Mouse (Mus musculus) v-Abl transformed pro-B cells (cell line): ENCODE data around the gene Gm11037.

Source experiments
- in situ Hi-C, 2 experiments: fragments of 400-800 bp; cut with MboI; formaldehyde crosslinking; loops; one replicate each; pipeline ENCODE4 v1.15.1; 2025; ENCODE audit not compliant: unreplicated experiment in 2 of 2

The Gm11037 gene

DNA sequence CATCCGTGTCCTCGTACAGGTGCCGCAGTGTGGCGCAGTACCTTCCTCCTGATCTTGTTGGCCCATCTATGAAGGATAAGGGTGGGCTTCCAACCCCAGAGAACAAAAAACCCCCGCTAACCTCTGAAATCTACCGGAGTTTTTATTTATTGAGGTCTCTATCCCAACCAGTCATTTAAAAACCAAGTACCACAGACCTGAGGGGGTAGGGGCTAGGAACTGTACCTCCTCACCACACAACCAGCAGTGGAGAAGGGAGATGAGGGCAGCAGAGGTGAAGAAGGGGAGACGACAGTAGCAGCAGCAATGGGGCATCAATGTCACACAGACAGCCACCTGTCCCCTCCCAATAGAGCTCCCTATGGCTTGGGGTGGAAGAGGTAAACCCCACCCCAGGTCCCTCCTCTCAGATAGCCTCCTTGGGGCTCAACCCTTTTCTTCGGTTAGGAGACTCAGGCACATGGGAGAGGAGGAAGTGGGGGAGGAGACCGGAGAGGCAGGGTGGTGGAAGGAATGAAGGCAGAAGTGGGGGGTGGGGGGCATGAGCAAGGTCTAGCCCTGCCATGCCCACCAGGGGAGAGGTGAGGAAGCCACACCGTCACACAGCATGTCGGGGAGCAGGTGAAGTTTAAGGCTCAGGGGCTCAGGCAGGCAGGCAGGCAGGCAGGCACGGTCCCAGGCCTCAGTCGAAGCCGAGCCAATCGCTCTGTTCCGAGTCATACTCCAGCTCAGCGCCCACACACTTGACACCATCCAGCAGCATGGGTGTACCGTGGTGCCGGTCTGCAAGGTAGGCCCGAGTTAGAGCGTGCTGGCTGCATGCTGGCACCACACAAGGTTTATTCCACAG lies 13.1 kb downstream of the Gm11037 start:
- in situ Hi-C loops, result loop anchor here in 1 of 2 experiments (5.0 kb wide), 1 partner anchor 54 kb away; no protein-coding TSS in a partner anchor

DNA sequence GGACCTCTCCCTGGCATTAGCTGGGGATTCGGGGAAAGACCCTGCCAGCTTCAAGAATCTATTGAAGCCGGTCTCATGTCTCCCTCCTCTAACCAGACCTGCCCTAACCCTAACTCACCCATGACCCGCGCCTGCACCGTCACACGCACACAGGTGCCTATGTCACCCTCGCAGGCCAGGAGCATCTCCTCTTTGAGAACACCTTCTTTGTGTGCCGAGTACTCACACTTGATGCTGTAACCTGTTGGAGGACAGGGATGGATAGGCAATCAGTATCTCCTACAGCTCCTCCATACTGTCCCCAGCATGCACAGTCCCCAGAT lies 13.7 kb downstream of the Gm11037 start:
- in situ Hi-C loops, result loop anchor here in 1 of 2 experiments (5.0 kb wide), 1 partner anchor 55 kb away; no protein-coding TSS in a partner anchor

DNA sequence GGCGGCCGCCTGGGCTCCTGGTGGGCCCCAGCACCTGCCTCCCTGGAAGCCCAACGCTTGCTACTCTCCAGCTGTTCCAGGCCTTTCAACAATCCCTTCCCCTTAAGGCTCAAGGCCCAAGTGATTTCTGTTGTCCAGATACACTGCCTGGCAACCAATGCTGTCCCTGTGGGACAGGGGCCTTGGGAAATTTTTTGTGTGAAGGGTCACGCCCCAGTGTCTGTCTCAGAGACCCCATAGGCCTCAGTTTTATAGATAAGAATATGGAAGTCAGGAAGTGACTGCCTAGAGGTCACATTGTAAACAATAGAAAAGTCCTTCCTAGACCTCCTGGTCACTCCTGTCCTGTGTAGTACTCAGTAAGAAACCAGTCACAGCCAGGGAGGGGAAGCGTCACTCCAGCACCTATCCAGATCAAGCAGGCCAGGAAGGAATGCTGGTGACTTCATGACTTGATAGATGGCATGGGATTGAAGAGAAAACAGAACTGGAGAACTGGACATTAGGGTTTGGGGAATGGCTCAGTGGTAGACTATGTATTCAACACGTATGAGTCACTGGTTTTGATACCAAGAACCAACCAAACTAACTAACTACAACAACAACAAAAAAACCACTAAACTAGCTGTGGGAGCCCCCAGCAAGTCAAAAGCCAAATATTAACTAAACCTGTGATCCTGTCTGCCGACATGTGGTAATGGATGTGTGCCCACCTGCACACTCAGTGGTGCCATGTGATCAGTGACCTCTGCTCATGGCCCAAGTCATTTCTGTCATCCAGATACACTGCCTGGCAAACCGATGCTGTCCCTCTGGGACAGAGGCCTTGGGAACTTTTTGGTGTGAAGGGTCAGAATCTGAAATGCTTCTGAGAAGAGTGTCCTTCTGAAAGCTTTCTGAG lies 15.3 kb downstream of the Gm11037 start:
- in situ Hi-C loops, result loop anchor here in 1 of 2 experiments (5.0 kb wide), 1 partner anchor 56 kb away; no protein-coding TSS in a partner anchor

DNA sequence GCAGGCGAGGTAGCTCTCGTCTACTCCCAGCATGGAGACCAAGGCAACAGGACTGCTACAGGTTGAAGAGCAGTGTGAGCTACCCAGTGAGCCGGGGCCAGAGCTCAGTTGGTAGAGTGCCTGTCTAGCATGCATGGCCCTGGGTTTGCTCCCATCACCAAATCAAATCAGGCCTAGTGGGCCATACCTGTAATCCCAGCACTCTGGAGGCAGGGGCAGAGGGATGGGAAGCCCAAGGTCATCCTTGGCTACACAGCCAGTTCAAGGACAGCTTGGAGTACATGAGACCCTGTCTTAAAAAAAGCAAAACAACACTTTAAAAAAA lies 15.9 kb downstream of the Gm11037 start:
- in situ Hi-C loops, result loop anchor here in 1 of 2 experiments (5.0 kb wide), 1 partner anchor 57 kb away; no protein-coding TSS in a partner anchor

DNA sequence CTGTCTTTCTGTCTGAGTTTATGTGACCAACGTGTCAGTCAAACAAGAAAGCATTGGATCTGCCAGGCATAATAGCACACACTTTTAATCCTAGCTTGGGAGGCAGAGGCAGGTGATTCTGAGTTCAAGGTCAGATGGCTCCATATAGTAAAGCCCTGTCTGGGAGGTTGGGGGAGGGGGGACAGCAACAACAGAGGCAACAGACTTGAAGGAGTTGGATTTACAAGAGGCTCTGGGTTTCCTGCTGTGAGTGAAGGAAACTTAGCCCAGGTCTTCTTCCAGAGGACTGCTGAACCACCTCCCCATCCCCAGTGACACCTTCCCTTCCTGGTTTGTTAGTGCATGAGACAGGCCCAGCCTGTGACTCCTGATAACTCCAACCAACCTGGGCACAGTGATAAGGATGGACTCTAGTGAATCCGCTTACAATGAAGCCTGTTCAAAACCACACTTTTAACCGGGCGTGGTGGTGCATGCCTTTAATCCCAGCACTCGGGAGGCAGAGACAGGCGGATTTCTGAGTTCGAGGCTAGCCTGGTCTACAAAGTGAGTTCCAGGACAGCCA lies 19.0 kb downstream of the Gm11037 start:
- in situ Hi-C loops, result no loop called here

DNA sequence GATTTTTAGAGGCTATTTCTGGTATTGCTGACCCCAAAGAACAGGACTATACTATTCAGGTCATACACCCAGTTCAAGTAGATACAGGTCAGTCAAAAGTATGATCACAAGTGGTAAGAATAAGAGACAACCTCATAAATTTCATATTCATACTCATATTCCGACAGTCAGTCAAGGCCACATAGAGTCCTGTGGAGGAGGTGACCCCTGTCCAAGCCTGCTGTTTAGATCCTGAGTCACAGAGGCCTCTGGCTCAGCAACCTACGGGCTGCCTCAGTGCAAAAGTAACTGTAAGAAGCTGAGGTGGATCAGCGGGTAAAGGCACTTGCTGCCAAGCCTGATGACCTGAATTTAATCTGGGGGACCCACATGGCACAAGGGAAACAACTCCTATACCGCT lies 20.7 kb downstream of the Gm11037 start:
- in situ Hi-C loops, result no loop called here

DNA sequence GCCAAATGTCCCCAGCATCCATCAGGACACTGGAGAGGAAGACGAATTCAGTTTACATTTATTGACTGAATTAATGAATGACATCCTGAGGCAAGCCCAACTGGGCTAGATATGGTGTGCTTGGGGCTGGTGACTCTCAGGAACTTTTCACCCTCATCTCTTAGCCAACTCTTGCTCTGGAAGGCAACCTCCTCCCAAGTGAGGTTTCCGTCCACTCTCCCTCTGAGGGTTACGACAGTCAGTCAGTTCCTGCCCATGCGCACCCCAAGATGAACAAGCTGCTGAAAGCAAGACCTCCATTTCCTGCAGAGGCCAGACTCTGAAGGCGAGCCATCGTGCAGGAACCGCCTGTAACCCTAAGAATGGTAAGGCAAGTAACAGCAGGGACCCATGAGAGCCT lies 23.7 kb downstream of the Gm11037 start:
- in situ Hi-C loops, result no loop called here

DNA sequence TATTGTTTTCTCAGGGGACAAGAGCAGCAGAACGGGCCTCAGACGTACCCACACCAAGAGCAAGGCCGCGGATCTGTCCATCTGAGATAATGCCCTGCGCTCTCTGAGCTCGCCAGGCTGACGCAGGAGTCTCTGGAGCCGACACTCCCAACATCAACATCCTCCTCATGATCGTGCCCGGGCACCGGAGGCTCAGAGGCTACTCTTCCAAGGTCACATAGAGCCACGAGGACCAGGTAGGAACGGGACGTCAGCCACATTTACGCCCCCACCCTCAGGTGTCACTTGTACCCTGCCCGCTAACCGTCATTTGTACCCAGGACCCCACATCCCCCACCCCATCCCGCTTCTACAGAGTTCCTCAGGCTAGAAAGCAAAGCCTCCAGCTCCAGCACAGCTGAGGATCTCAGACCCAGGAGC lies 26.2 kb downstream of the Gm11037 start:
- in situ Hi-C loops, result no loop called here

DNA sequence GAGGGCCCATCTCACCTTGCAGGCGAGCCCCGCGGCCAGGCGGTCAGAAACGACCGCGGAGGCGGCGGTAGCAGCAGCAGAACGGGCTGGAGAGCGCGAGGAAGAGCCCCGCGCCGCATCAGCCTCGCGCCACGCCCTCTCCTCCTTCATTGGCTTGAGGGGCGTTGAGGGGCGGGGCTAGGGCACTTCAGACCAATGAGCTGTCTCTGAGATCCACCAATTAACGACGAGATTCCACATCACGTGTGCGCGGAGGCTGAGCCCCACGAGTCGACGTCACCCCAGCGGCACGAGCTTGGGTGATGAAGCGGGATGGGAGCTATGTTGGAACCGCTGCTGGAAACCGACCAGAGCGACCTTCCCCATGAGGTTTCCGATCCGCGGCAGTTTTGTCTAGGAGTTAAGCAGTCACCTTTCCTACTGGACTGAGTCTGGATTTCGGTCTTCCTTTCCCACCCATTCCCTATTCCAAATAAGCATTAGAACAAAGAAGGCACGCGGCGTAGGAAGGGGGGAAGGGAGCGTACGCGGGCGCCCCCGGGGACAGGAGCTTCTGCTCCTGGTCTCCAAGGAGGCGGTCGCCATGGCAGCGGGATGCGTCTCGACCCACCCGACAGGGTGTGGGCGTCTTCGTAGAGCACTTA lies 26.8 kb downstream of the Gm11037 start, which contains the start of gene 1700037H04Rik:
TSS of gene 1700037H04Rik (minus strand) at position 144 of the 644 bp plus-strand sequence.
- in situ Hi-C loops, result no loop called here

DNA sequence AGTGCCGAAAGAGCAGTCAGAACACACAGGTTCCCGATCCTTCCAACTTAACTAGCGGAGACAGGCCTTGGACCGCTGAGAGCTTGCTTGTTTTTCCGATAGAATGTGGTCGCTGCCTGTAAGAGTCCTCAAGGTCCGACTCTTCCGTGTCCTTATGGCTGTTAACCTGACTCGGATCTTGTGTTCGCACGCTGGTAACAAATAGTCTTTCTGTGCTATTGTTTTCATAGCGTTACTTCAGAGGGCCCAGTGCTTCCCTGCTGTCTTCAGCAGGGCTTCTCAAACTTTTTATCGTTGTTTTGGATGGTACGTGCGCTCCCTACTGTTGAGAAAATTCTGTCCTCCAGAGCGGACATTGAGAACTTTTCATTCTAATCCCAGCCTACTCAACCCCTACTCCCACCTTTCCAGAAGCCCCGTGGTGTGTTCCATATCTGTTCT lies 27.4 kb downstream of the Gm11037 start:
- in situ Hi-C loops, result no loop called here

DNA sequence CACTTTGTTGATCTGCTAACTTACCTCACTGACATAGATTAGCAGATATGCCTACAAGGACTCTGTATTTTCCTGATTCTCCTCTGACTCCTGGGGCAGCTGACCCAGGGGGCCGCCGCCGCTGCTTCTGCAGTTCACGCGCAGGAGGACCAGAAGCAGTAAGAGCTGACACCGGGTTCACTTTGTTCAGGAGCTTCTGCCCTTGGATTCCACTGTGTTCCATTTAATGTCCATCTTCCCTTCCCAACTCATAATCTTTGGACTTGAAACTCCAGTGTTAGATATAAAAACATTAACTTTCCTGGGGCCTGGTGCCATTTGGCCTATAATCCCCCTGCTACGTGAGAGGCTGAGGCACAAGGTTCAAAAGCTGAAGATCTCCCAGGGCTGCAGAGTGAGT lies 30.6 kb downstream of the Gm11037 start:
- in situ Hi-C loops, result no loop called here

DNA sequence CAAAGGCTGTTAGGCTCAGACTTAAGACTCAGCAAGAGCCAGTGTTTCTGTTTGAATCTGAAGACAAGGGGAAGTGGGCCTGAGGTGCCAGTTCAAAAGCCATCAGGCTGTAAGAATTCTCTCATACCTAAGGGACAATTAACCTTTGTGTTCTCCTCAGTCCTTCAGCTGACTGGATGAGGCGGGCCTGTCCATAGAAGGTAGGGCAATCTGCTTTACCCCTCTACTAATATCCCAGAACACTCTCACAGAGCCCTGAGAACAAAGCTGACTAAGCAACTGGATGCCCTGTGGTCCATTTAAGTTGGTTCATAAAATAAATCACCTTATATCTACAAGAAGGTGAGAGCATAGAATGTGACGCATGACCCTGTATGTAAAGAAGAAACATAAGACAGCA lies 32.9 kb downstream of the Gm11037 start:
- in situ Hi-C loops, result no loop called here

DNA sequence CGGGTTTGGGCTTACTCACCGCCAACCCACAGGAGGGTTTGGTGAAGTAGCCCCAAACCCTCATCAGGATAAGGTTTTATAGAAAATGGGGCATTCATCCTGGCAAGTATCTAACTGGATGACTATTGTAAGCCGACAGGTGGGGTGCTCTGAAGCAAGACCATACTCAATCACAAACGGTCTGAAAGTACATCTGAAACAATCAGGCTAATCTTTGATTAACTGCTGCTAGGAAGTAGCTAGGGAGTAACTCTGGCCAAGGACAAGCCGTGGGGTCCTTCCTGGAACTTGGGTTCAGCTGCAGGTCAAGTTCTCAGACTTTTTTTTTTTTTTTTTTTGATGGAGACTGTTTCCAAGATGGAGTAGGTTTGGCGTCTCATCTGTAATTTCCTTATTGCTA lies 34.7 kb downstream of the Gm11037 start:
- in situ Hi-C loops, result no loop called here

DNA sequence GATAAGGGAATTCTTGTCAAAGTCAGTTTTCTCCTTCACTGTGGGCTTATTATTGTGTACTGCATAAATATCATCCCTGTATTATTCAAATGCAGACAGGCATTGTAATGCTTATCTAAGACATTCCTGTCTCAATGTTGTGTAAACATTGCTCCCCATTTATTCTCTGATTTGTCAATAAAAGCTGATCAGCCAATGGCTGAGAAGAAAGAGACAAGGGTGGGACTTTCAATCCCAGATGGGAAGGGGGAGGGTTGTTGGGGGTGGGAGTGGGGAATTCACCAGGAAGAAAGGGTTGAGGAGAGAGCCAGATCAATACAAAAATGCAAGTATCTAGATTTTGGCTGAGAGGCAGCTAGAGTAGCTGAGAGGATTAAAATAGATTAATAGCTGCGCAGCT lies 35.6 kb downstream of the Gm11037 start:
- in situ Hi-C loops, result no loop called here

DNA sequence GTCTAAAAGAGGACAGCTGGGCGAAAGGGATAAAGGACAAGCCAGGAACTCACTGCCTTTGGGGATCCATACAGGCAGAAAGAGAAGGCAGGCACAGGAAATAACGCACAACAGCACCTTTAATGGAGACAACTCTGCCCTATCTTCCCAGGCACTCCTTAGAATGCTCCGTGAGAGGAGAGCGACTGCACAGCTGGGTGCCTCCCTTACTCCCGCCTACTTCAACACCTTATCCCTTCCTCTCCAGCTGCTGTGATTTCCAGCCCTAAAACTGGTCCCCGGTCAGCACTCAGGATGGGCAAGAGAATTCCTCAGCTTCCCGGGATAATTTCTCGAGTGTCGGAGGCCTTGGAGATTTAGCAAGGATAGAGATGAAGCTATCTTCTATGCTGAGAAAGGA lies 37.6 kb downstream of the Gm11037 start:
- in situ Hi-C loops, result no loop called here

DNA sequence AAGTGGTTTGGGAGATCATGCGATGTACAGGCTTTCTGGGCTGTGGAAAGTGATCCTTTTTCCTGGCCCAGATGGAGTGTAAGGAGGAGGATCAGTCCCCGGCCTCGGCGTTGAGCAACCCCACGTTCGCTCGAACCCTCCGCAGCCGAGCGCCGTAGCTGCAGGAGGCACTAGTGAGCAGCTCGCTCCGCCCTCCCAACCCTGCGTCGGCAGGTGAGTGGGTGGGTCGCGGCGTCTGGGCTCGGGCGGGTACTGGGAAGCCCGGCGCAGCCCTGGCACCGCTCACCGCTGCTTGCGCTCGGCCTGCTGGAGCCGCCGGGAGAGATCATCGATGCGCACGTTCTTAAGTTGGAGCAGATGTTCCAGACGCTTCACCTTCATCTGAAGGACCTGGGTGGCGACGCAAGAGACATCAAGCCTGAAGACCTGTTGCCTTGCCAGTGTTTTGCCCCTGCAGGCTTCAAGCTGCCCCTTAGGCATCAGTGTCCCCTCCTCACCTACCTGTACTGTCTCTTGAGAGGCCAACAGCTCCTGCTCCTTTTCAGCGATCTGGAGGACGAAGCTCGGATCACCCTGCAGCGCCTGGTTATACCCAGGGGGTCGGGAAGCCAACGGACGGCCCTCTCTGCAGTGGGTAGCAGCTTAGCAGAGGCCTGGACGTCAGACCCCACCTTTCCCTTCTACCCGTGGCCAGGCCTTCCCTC lies 38.3 kb downstream of the Gm11037 start:
- in situ Hi-C loops, result no loop called here

DNA sequence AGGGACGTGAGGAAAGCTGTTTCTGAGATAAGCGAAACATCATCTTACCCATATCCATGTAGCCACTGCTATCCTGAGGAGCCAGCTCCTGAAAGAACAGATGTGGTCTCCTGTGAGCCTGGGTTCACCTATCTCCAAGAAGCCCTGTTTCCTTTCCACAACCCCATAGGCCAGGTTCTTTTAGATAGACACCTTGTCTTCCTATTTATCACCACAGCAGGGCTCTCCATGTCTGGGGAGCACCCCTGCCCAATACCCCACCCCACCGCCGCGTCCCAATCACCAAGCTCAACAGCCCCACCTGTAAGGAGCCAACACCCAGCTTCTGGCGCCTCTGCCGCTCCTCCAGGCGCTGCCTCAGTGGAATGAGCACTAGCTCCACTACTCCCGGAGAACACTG lies 39.0 kb downstream of the Gm11037 start:
- in situ Hi-C loops, result no loop called here

DNA sequence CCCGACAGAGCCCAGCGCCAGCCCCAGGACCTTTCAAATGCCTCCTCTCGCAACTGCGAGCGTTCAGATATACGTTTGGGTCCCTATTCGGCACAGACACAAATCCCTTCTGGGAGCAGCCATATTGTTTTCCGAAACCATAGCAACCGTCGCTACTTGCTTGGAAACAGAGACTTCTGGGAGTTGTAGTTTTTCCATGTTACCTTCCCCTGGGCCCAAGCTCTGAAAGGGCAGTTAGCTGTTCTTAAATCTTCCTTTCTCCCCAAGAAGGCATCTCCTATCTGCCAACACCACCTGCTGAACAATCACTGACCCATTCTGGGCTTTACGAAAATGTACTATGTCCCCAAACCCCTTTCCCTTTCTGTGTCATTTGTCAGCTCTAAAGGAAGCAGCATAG lies 41.4 kb downstream of the Gm11037 start:
- in situ Hi-C loops, result loop anchor here (5.0 kb wide), 2 partner anchors 38 to 78 kb away; no protein-coding TSS in a partner anchor

DNA sequence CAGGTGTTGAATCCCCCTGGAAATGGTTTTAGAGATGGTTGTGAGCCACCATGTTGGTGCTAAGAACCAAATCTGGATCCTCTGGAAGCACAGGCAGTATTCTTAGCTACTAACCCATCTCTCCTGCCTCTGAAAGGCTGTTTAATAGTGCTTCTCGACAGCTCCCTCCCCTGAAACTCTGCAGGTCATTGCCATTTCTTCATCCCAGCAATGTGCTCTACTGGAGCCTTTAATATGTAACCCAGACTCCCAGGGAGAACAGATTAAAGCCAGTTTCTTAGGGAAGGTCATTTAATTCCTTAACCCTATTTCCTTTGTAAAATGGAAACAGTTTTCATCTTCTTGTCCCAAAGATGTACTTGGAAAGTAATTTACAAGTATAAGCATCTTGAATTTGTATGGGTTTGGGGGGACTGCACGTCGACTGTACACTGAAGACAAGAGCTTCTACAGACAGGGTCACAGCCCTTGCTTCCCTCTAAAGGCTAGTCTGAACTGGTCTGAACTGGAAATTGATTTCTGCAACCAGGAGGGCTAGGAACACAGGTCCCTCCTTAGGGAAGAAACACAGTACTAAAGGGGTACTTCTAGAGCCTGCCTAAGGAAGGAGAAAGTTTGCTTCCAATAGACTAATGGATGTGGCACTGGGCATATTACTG lies 42.1 kb downstream of the Gm11037 start:
- in situ Hi-C loops, result loop anchor here (5.0 kb wide), 2 partner anchors 37 to 77 kb away; no protein-coding TSS in a partner anchor
